Mouse (Mus musculus): ENCODE measurements around the gene Osbpl5. TPM values are rescaled to one million over a fixed set of nuclear protein-coding genes. Genes with fewer than 3 reads are reported as not detected.
"Not testable (repeated sequence)": the region's sequence is repeated elsewhere in the genome, so short reads cannot be mapped to it uniquely, and the experiment has no call there.

Gene Osbpl5
- polyA plus RNA-seq, 1 experiment from 2014 or later: 1.9 TPM

GRCm38 (mm10) chr7:143706697-143707438, 49.9 kb downstream of the Osbpl5 start:
- Histone ChIP-seq H3K27me3 (no peaks in the 10 kb centered on the region), H3K4me2 (no peak overlapping the region), H3K9me3 (replicated peaks) (no peaks in the 10 kb centered on the region), H3K4me3 (replicated peaks) (no peak overlapping the region), H3K27ac (replicated peaks) (no peak overlapping the region), H3K9ac (no peak overlapping the region), H3K4me1 (replicated peaks) (no peaks in the 10 kb centered on the region), H3K36me3 (replicated peaks) (no peaks in the 10 kb centered on the region)
- 0 out of 2 replicates have a peak, but pooled peaks have one; percentile 17 for ATAC-seq (ENCODE audit: insufficient read depth)
- WGBS (ENCODE audit: insufficient replicate concordance): 36% methylated on average over 7 of the region's 7 CpGs

- H3K27ac ChIP-seq (replicated peaks): no peak overlapping the region
- no peak overlapping the region for H3K4me2 ChIP-seq
- no peak for ATAC-seq (ENCODE audit: insufficient read depth)
- 43% methylated on average over 2 of the region's 2 CpGs for WGBS (ENCODE audit: insufficient replicate concordance)
- H3K36me3 ChIP-seq (replicated peaks): no peaks in the 10 kb centered on the region
- H3K4me3 ChIP-seq (replicated peaks): no peak overlapping the region
- no peaks in the 10 kb centered on the region for H3K4me1 ChIP-seq (replicated peaks)
- no peaks in the 10 kb centered on the region for H3K9me3 ChIP-seq (replicated peaks)
- no peak overlapping the region for H3K9ac ChIP-seq
- H3K27me3 ChIP-seq: no peaks in the 10 kb centered on the region
These were observed 60.6 kb downstream of the Osbpl5 start for GRCm38 (mm10) chr7:143696140-143696539.

GRCm38 (mm10) chr7:143694550-143694949, 62.2 kb downstream of the Osbpl5 start:
- Histone ChIP-seq H3K4me2 (no peak overlapping the region), H3K27me3 (no peaks in the 10 kb centered on the region), H3K36me3 (replicated peaks) (no peaks in the 10 kb centered on the region), H3K9me3 (replicated peaks) (no peaks in the 10 kb centered on the region), H3K9ac (no peak overlapping the region), H3K27ac (replicated peaks) (no peak overlapping the region), H3K4me1 (replicated peaks) (no peaks in the 10 kb centered on the region), H3K4me3 (replicated peaks) (no peak overlapping the region)
- 73% methylated on average over 7 of the region's 7 CpGs for WGBS (ENCODE audit: insufficient replicate concordance)
- ATAC-seq (ENCODE audit: insufficient read depth): no peak

- WGBS (ENCODE audit: insufficient replicate concordance): 69% methylated on average over 12 of the region's 12 CpGs
- no peak overlapping the region for H3K27ac ChIP-seq (replicated peaks)
- H3K4me1 ChIP-seq (replicated peaks): no peaks in the 10 kb centered on the region
- no peak overlapping the region for H3K9ac ChIP-seq
- H3K4me2 ChIP-seq: no peak overlapping the region
- no peak overlapping the region for H3K4me3 ChIP-seq (replicated peaks)
- no peaks in the 10 kb centered on the region for H3K36me3 ChIP-seq (replicated peaks)
- no peaks in the 10 kb centered on the region for H3K9me3 ChIP-seq (replicated peaks)
- H3K27me3 ChIP-seq: no peaks in the 10 kb centered on the region
- no peak for ATAC-seq (ENCODE audit: insufficient read depth)
These were observed 63.9 kb downstream of the Osbpl5 start for GRCm38 (mm10) chr7:143692746-143693510.

- Histone ChIP-seq H3K9ac (no peak overlapping the region), H3K36me3 (replicated peaks) (no peaks in the 10 kb centered on the region), H3K27me3 (no peaks in the 10 kb centered on the region), H3K9me3 (replicated peaks) (no peaks in the 10 kb centered on the region), H3K4me2 (no peak overlapping the region), H3K4me3 (replicated peaks) (no peak overlapping the region), H3K4me1 (replicated peaks) (no peaks in the 10 kb centered on the region), H3K27ac (replicated peaks) (no peak overlapping the region)
- WGBS (ENCODE audit: insufficient replicate concordance): 80% methylated on average over 4 of the region's 4 CpGs
- ATAC-seq (ENCODE audit: insufficient read depth): no peak
These were observed 64.9 kb downstream of the Osbpl5 start for GRCm38 (mm10) chr7:143691909-143692308.

- Histone ChIP-seq H3K4me2 (no peak overlapping the region), H3K36me3 (replicated peaks) (no peaks in the 10 kb centered on the region), H3K4me1 (replicated peaks) (no peaks in the 10 kb centered on the region), H3K9me3 (replicated peaks) (no peaks in the 10 kb centered on the region), H3K27me3 (no peaks in the 10 kb centered on the region), H3K27ac (replicated peaks) (no peak overlapping the region), H3K4me3 (replicated peaks) (no peak overlapping the region), H3K9ac (no peak overlapping the region)
- WGBS (ENCODE audit: insufficient replicate concordance): 72% methylated on average over 5 of the region's 5 CpGs
- no peak for ATAC-seq (ENCODE audit: insufficient read depth)
These were observed 65.6 kb downstream of the Osbpl5 start for GRCm38 (mm10) chr7:143691181-143691580.

- H3K9me3 ChIP-seq (replicated peaks): no peaks in the 10 kb centered on the region
- H3K27ac ChIP-seq (replicated peaks): no peak overlapping the region
- WGBS (ENCODE audit: insufficient replicate concordance): 42% methylated on average over 4 of the region's 4 CpGs
- H3K4me3 ChIP-seq (replicated peaks): no peak overlapping the region
- H3K36me3 ChIP-seq (replicated peaks): no peaks in the 10 kb centered on the region
- peaks cover 8% of the 10 kb centered on the region for H3K27me3 ChIP-seq
- ATAC-seq (ENCODE audit: insufficient read depth): no peak
- no peak overlapping the region for H3K4me2 ChIP-seq
- H3K9ac ChIP-seq: no peak overlapping the region
- 0 out of 2 replicates have a peak, but pooled peaks cover 5% of the 10 kb centered on the region for H3K4me1 ChIP-seq (replicated peaks)
These were observed 66.8 kb downstream of the Osbpl5 start for GRCm38 (mm10) chr7:143689946-143690345.

GRCm38 (mm10) chr7:143689481-143689880, 67.3 kb downstream of the Osbpl5 start:
- H3K4me3 ChIP-seq (replicated peaks): no peak overlapping the region
- peaks cover 8% of the 10 kb centered on the region for H3K27me3 ChIP-seq
- H3K4me2 ChIP-seq: no peak overlapping the region
- H3K36me3 ChIP-seq (replicated peaks): no peaks in the 10 kb centered on the region
- no peak overlapping the region for H3K27ac ChIP-seq (replicated peaks)
- ATAC-seq (ENCODE audit: insufficient read depth): no peak
- no peaks in the 10 kb centered on the region for H3K9me3 ChIP-seq (replicated peaks)
- no peak overlapping the region for H3K9ac ChIP-seq
- 60% methylated on average over 7 of the region's 7 CpGs for WGBS (ENCODE audit: insufficient replicate concordance)
- H3K4me1 ChIP-seq (replicated peaks): 0 out of 2 replicates have a peak, but pooled peaks cover 5% of the 10 kb centered on the region

- not testable (repeated sequence) for H3K9ac ChIP-seq; H3K36me3 ChIP-seq (replicated peaks); H3K9me3 ChIP-seq (replicated peaks); H3K4me2 ChIP-seq; H3K27me3 ChIP-seq; ATAC-seq (ENCODE audit: insufficient read depth); H3K4me3 ChIP-seq (replicated peaks); H3K27ac ChIP-seq (replicated peaks); H3K4me1 ChIP-seq (replicated peaks)
- WGBS (ENCODE audit: insufficient replicate concordance): 39% methylated on average over 3 of the region's 3 CpGs
These were observed 70.1 kb downstream of the Osbpl5 start for GRCm38 (mm10) chr7:143686676-143687075.

GRCm38 (mm10) chr7:143686191-143686590, 70.6 kb downstream of the Osbpl5 start:
- ATAC-seq (ENCODE audit: insufficient read depth); H3K4me3 ChIP-seq (replicated peaks); H3K4me2 ChIP-seq; H3K9me3 ChIP-seq (replicated peaks); H3K27me3 ChIP-seq; H3K4me1 ChIP-seq (replicated peaks); H3K27ac ChIP-seq (replicated peaks); H3K9ac ChIP-seq; H3K36me3 ChIP-seq (replicated peaks): not testable (repeated sequence)
- 19% methylated on average over 4 of the region's 4 CpGs for WGBS (ENCODE audit: insufficient replicate concordance)

GRCm38 (mm10) chr7:143685359-143686067, 71.3 kb downstream of the Osbpl5 start, which contains the start of gene Tnfrsf23:
TSS of gene Tnfrsf23 (minus strand) at chr7:143685872.
- ATAC-seq (ENCODE audit: insufficient read depth): peak; percentile 77; the same call in 1 of the 2 replicates
- H3K4me1 ChIP-seq (replicated peaks): 0 out of 2 replicates have a peak, but pooled peaks cover 5% of the 10 kb centered on the region
- WGBS (ENCODE audit: insufficient replicate concordance): 3% methylated on average over 35 of the region's 35 CpGs
- no peaks in the 10 kb centered on the region for H3K9me3 ChIP-seq (replicated peaks)
- no peak within 1 kb of the TSS for H3K9ac ChIP-seq
- H3K4me3 ChIP-seq (replicated peaks): peak within 1 kb of the TSS; percentile 47
- no peaks in the 10 kb centered on the region for H3K36me3 ChIP-seq (replicated peaks)
- H3K27me3 ChIP-seq: peaks cover 8% of the 10 kb centered on the region
- H3K4me2 ChIP-seq: peak within 1 kb of the TSS; percentile 71
- H3K27ac ChIP-seq (replicated peaks): no peak within 1 kb of the TSS
